Mouse (Mus musculus) ovary, adult 18-20 months (tissue): Measurements from ENCODE around the gene Tsc22d3.
"Not testable (repeated sequence)": the region's sequence is repeated elsewhere in the genome, so short reads cannot be mapped to it uniquely, and the experiment has no call there.

Source experiments
- DNase-seq: peaks from one replicate; pipeline ENCODE4 v3.0.0; 2022; ENCODE audit warnings: low spot score, mixed read lengths

The Tsc22d3 gene

GRCm38 (mm10) chrX:140565759-140566158 is 34.7 kb downstream of the Tsc22d3 start:
- no peak for DNase-seq

- DNase-seq = no peak
Observed at GRCm38 (mm10) chrX:140565212-140565611, 35.2 kb downstream of the Tsc22d3 start.

GRCm38 (mm10) chrX:140564777-140565176 is 35.7 kb downstream of the Tsc22d3 start:
- peak; percentile 52 for DNase-seq

GRCm38 (mm10) chrX:140558176-140558844 is 42.1 kb downstream of the Tsc22d3 start:
- DNase-seq = peak; percentile 77

- DNase-seq = no peak
Observed at GRCm38 (mm10) chrX:140555965-140556364, 44.5 kb downstream of the Tsc22d3 start.

- no peak for DNase-seq
Observed at GRCm38 (mm10) chrX:140555423-140555822, 45.0 kb downstream of the Tsc22d3 start.

GRCm38 (mm10) chrX:140547660-140548419 is 52.6 kb downstream of the Tsc22d3 start:
- no peak for DNase-seq

GRCm38 (mm10) chrX:140544737-140545136 is 55.7 kb downstream of the Tsc22d3 start:
- DNase-seq = no peak

- DNase-seq = peak; percentile 65
Observed at GRCm38 (mm10) chrX:140542938-140543673, 57.4 kb downstream of the Tsc22d3 start.

GRCm38 (mm10) chrX:140542474-140542845 is 58.0 kb downstream of the Tsc22d3 start:
- peak; percentile 28 for DNase-seq

GRCm38 (mm10) chrX:140541711-140542473 is 58.6 kb downstream of the Tsc22d3 start:
- DNase-seq = no peak

- no peak for DNase-seq
Observed at GRCm38 (mm10) chrX:140540500-140541114, 59.9 kb downstream of the Tsc22d3 start.

GRCm38 (mm10) chrX:140539831-140540230 is 60.6 kb downstream of the Tsc22d3 start:
- not testable (repeated sequence) for DNase-seq

- no peak for DNase-seq
Observed at GRCm38 (mm10) chrX:140539111-140539680, 61.3 kb downstream of the Tsc22d3 start.

GRCm38 (mm10) chrX:140538649-140539048 is 61.8 kb downstream of the Tsc22d3 start:
- DNase-seq = no peak

GRCm38 (mm10) chrX:140537662-140538061 is 62.8 kb downstream of the Tsc22d3 start:
- peak; percentile 31 for DNase-seq

- DNase-seq = no peak
Observed at GRCm38 (mm10) chrX:140535487-140535886, 65.0 kb downstream of the Tsc22d3 start.

- no peak for DNase-seq
Observed at GRCm38 (mm10) chrX:140534306-140534705, 66.2 kb downstream of the Tsc22d3 start.

- DNase-seq = no peak
Observed at GRCm38 (mm10) chrX:140532325-140532724, 68.1 kb downstream of the Tsc22d3 start.

- DNase-seq = no peak
Observed at GRCm38 (mm10) chrX:140531356-140531755, 69.1 kb downstream of the Tsc22d3 start.

- DNase-seq = no peak
Observed at GRCm38 (mm10) chrX:140530632-140531031, 69.8 kb downstream of the Tsc22d3 start.
